Mouse (Mus musculus) neutrophil, adult 65 days (primary cell): ENCODE data around the gene Stub1. TPM values are rescaled to one million over a fixed set of nuclear protein-coding genes. Genes with fewer than 3 reads are reported as not detected.

Source experiments
- total RNA-seq: library from RNA; stranded (reverse); gene quantifications from 2 replicates; pipeline ENCODE4 v1.2.4, GENCODE M21; 2023

Stub1 gene
- 35.4 and 46.5 TPM in 2 replicates for total RNA-seq

DNA sequence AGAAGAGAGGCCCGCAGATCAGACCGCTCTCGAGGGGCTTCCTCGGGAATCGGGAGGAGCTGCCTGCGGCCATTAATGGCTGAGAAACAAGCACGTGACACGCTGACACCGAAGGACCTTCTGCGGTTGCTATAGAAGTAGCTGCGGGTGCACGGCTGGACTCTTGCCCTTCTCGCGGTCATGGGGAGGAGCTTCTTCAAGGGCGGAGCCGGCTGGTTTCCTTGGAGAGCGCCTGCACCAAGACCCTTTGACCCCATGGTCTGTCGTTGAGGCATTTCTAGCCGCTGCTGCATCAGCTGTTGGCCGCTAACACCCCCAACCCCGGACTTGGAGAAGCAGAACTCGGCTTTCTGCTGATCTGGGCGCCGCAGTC lies at the start of gene Stub1:
Gene Stub1, minus strand, starts transcription at position 114 of the 373 bp plus-strand sequence.

DNA sequence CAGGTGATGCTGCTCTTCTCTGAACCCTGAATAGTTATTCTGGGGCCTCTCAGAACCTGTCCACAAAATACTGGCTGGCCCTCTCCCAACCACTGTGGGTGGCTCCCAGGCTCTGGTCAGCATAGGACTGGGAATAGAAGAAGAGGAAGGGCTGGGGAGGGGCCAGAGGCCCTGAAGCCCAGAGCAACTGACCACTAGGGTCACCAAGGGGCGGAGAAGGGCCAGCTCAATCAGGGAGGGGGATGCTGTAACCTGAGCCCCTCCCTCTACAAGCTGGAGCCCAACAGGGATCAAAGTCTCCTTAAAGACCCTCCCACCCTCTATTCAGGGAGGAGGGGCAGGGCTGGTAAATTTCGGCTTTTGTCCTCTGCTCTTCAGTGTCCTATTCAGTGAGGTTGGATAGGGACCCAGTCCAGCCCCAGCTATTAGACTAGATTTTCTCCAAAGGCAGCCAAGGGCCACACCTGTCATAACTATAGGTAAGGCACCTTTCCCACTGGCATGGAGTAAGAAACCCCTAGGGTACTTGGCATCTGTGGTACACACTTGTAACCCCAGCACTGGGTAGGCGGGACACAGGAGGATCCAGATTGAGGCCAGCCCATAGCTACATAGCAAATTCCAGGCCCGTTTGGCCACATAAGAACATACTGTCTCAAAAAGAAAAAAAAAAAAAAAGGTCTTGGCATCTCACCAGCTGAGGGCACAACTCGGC lies 47.1 kb upstream of the Stub1 start, which contains the start of gene Wfikkn1:
Gene Wfikkn1, minus strand, starts transcription at position 663 of the 715 bp plus-strand sequence.

DNA sequence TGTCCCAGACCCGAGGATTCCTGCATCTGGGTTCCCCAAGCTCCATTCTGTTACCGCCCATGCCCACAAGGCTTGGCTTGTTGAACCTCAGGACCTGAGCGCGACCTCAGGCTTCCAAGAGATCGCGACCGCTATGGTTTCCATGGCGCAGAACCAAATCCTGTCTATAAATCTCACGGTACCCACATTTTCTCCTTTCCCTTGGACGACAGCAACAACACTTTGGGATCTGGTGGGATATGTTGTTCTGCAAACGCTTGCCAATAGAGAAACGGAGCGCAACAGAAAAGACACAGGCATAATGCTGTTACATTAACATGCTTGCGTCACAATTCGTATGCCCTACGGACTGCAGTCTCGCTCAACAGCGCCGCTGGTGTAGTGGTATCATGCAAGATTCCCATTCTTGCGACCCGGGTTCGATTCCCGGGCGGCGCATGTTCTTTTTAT lies 41.5 kb upstream of the Stub1 start, which contains the start of gene Mettl26:
Gene Mettl26, plus strand, starts transcription at position 354 of the 450 bp plus-strand sequence.

DNA sequence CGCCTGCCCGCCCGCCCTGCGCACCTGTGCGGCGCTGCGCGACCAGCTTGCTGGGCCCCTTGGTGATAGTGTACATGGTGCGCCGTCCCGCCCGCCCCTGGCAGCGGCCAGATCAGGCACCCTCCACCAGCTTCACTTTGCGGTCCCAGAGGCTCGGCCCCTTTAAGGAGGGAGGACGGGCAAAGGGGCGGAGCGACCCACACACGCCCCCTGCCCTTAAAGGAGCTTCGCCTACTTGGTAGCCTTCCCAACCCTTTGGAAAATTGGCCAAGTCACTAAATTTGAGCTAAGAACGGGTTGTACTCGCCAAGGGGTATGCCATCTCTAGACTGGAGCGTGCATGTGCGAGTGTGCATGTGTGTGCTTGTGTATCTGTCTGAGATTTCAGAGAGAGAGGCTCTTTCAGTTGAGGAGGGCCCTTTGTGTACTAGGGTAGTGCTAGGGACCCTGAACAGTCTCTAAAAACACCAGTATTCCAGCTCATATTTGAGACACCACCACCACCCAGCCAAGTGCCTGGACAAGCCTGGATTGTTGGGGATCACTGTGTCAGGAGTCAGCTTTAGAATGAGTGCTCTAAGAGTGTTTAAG lies 35.5 kb upstream of the Stub1 start, which contains the start of gene Mcrip2:
Gene Mcrip2, minus strand, starts transcription at position 164 of the 591 bp plus-strand sequence.

DNA sequence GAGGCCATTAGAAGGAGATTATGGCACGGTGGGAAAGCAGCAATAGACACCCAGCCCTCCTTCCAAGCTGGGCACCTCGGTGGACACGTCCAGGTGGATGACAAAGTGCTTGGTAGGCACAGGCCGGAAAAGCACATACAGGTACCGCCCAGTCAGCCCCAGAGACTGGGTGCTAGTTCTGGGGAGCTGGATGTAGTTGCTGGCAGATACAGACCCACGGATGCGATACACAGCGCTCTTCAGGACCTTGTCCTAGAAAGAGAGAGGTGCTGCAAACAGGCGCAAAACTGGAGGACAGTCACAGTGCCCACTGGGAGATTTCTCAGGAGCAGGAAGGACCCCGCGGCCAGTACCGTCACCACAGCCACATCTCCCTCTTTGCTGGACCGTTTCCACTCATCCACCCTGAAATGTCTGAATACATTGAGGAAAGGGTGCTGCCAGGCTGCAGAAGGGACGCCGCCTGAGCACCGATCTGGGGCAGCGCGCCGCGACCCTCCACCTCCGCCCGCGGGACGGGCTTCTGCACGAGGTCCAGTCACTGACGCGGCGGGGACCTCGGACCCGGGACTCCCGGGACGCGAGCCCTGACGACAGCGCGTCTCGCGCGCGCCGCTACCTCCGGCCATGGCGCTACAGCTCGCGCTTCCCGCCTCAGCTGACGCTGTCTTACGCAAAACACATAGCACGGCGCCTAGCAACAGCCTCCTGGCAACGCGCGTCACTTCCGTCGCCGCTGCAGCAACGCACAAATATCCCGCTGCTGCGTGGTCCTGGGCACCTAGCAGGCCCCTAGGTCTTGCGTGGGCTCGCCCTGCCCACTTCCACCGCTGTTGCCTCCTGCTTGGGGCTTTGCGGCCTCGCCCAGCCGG lies 27.9 kb upstream of the Stub1 start, which contains the start of gene Wdr90:
Gene Wdr90, minus strand, starts transcription at position 670 of the 872 bp plus-strand sequence.

DNA sequence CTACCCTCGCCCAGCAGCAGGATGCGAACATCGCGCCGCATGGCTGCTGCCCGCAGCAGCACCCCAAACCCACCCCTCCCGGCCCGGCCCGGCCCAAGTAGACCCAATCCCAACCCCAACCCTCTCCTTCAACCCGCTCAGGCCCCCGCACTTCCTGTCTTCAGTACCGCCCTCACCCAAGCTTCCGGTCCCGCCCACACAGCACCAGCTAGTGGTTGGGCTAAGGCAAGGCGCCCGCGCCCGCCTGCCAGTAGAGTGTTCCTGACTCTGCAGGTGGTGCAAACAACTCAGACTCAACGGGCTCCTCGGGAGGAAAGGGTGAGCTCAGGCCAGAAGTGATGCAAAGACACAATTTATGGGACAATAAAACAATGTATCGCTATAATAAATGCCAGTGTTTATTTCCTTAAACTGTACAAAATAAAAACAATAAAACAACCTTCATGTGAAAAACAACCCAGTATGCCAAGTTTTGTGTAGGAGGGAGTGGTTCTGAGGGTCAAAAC lies 11.2 kb upstream of the Stub1 start, which contains the start of gene Rhot2:
Gene Rhot2, minus strand, starts transcription at position 456 of the 506 bp plus-strand sequence.

DNA sequence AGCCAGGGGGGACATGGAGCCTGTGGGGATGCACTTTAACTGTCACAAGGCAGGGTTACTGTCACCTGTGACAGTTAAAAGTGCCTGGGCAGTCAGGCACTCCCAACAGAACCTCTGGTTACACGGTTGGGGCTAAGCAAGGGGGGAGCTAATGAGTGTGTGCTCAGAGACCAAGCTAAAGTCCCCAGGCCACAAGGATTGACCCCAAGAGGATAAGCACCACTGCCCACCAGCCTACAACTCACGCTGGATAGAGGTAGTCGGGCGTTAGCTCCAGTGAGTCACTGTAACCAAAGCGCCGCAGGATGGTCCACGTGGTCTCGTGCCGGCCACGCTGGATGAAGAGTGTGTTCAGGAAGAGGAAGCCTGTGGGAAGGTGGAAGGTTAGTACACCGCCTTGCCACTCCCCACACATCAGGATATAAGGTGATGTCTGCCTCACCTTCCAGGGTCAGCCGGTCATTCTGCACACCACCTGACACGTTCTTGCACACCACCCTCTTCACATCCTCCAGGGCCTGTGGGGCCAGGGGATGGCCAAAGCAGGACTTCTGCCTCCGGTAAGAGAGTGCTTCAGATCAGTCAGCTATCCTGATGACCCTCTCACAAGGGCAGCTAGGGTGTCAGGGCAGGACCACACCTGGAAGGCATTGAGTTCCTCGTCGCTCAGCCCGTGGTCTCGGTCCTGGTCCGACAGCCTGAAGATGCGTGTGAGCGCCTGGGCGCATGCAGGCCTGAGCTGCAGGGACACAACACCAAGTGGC lies 8.1 kb upstream of the Stub1 start, which contains the start of gene Gm20683:
Gene Gm20683, minus strand, starts transcription at position 647 of the 764 bp plus-strand sequence.

DNA sequence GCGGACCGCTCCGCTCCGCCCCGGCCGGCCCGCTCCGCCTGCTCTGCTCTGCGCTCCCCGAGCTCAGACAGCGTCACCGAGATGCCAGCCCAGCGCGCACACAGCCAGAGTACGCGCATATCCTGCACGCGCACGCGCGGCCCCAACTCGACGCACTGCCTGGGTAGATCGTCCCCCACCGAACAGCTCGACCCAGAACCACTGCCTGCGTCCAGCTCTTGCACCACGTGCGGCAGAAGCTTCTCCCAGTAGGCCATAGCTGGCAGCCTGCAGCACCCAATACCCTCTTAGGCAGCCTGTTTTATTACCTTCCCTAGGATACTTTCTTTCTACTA lies 3.8 kb upstream of the Stub1 start, which contains the start of gene Rhbdl1:
Gene Rhbdl1, minus strand, starts transcription at position 220 of the 335 bp plus-strand sequence.

DNA sequence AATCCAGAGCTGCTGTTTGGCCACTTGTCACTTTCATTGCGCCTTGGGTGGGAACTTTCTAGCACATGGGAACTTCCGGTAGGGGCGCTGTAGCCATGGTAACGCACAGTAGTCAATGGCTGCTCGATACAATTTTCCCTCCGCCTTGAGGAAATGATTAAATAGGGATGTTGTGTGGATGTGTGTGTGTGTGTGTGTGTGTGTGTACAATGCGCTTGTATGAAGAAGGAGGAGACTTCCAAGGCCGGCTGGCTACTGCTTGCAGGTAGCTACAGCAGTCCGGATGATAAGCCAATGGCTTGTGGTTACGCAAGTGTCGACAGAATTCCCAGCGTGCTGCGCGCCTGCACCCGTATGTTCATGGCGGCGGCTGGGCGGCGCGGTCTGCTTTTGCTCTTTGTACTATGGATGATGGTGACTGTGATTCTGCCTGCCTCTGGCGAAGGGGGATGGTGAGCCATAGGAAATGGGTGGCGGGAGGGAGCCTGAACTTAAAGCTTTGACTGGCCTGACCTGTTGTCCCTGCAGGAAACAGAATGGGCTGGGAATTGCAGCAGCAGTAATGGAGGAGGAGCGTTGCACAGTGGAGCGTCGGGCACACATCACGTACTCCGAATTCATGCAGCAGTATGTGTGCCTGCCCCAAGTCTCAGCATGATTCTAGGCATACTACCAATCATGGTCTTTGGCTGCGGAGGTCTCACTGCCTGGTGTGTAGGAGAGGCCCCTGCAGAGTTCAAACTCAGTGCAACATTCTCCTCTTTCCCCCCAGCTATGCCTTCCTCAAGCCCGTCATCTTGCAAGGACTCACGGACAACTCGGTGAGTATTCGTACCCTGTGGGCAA lies 4.3 kb downstream of the Stub1 start, which contains the start of gene Jmjd8:
Gene Jmjd8, plus strand, starts transcription at position 156 of the 846 bp plus-strand sequence.

DNA sequence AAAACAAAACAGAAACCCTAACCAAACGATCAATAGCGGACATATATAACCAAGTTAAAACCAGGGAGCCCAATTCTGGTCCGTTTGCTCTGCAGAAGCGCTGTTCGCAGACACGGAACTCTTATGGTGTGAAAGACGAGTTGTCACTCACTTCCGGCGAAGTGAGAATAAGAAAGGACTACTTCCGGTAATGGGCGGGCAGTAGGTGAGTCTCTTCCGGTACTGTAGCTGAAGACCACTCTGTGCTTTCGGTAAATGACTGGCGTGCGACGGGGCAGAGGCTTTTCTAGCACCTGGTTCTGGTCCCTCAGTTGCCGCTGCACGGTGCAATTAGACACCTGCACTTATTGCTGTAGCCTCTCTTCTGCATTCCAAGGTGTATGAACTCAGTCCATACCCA lies 9.8 kb downstream of the Stub1 start, which contains the start of gene Wdr24:
Gene Wdr24, plus strand, starts transcription at position 176 of the 400 bp plus-strand sequence.

DNA sequence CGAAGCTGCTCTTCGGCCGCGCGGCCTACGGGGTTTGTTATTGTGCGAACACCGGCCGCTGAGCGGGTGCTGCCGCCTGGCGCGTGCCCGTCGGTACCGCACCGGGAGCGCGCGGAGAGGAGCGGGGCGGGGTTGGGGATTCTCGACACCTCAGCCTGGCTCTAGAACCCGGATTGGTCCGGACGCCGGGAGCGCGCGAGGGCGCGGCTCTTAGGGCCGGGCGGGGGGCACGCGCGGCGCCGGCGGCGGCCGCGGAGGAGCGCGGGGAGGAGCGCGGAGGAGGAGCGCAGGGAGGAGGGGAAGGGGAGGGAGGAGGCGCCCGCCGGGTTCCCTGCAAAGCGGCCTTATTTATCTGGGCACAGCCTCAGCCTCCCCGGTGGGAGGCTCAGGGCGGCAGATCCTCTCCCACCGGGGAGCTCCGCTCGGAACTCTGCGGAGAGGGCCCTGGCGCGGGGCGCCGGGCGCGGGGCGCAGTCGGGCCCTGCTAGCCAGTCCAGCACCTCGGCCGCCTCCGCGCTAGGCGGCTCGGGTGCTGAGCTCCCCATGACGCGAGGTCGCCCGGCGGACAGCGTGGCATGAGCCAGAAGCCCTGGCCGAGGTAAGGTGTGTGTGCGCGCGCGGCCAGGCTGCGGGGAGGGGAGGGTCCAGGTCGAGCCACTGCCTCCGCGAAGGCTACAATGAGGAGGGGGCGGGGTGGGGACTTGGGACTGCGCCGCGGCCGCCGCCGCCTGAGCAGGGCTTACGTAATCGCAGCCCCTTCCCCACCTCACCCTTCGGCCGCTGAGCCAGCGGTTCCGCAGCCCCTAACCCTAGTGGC lies 24.2 kb downstream of the Stub1 start, which contains the start of gene Fbxl16:
Gene Fbxl16, plus strand, starts transcription at position 297 of the 817 bp plus-strand sequence.

DNA sequence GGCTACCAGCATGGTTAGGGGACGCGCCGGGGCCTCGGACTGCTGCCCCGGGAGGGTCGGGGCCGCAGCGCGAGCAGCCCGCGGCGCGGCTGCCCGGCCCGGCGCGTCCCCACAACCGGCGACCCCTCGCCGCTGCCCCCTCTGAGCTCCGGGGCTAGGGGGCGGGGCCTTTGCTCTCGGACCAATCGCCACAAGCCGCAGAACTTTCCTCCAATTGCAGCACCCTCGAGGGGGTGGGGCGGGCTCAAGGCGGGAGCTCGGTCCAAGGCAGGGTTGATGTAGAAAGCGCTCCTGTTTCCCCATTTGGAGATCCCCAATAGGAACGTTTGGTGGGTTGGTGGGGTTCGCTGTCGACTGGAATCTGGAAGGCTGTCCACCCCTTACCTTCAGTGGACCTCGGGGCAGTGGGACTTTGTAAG lies 36.2 kb downstream of the Stub1 start, which contains the start of gene Metrn:
Gene Metrn, minus strand, starts transcription at position 186 of the 419 bp plus-strand sequence.

DNA sequence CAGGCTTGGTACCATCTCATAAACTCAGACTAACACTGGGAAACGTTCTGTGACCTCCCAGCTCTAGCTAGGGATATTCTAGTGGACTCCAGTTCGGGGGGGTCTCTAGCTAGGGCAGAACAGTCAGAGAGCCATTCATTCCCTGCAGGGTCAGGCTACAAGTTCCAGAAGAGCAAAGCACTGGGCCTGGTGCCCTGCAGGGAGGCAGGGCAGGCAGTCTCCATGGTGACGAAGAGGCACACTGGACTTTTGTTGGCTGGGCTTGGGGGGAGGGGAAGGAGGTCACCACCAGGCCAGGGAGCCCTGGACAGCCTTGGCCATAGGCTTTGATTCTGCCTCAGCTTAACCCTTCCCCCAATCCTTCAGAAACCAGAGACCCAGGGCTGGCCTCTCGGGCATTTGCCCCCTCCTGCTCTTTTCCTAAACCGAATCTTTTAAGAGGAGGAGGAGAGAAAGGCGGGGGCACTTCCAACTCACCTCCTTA lies 37.6 kb downstream of the Stub1 start, which contains the start of gene AC134908.4:
Gene AC134908.4, minus strand, starts transcription at position 51 of the 484 bp plus-strand sequence.

DNA sequence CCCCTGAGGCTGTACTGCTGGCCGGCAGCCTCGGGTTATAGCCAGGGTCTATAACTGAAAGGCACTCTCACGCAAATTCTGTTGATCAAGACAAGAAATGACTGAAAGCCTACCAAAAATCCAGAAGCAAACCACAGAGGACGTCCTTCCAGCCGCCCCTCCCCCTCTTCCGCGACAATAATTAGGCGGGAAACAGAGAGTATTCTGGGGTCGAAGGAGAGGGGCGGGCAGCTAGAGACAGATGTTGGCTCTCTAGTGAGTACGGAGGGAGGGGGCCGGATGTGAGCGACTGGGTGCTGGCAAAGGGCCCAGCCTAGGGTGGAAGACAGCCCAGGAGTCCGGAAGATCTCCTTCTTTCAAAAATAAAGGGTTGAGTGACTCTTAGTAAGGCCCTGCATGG lies 40.6 kb downstream of the Stub1 start, which contains the start of gene Fam173a:
Gene Fam173a, minus strand, starts transcription at position 287 of the 400 bp plus-strand sequence.

DNA sequence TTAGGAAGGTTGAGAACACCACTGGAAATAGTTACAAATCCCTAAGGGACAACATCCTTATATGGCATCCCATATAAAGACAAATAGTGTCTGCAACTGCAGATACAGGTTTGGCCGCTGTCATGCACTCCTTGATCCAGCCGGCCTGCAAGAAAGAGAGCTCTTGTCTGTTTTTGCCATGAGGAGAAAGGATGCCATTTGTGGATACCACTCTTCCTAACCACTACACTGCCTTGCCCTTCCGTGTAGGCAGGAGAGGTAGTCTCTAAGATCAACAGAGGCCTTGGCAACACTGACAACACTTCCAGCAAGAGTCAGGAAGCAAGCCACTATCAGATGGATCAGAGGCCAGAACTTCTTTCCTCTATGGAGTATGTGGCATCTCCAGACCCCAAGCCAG lies 46.9 kb downstream of the Stub1 start, which contains the start of gene Ccdc78:
Gene Ccdc78, plus strand, starts transcription at position 301 of the 400 bp plus-strand sequence.

DNA sequence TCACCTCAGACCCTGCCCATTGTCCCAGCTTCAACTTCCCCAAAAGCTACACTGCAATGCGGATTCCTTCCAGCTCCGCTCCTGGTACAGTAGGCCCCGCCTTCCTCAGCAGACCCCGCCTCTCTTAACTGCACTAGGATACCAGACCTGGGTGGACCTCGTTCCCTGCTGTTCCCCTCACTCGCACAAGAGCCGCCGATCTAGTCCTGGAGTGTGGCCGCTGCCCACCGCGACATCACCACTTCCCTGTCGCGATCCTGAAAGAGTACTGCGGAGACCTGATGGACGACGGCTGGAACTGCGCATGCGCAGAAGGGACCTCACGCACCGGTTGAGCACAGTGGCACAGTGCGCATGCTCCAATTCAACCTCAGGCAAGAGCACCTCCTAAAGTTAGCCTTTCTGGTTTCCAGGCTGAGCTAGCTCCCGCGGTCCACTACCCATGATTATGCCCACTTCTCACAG lies 47.9 kb downstream of the Stub1 start, which contains the start of gene Haghl:
Gene Haghl, minus strand, starts transcription at position 393 of the 465 bp plus-strand sequence.

